Mouse (Mus musculus) midbrain, embryonic 13.5 days (tissue): ENCODE results near the gene Rag1. TPM values are rescaled to one million over a fixed set of nuclear protein-coding genes. Genes with fewer than 3 reads are reported as not detected.

ENCODE experiments used
- ATAC-seq: fragments of 200-750 bp; cut with Nextera tagmentation; 2 replicates; pipeline ENCODE4 v1.8.0; 2017; ENCODE audit warnings: mild to moderate bottlenecking, moderate TSS enrichment, moderate library complexity
- H3K27ac ChIP-seq: fragments of 300-500 bp; sonication (generic); 2 replicates; pipeline ENCODE4 v1.5.1; 2015; ENCODE audit warnings: inconsistent platforms, mild to moderate bottlenecking, moderate library complexity
- H3K27me3 ChIP-seq: fragments of 300-500 bp; sonication (generic); 2 replicates; pipeline ENCODE4 v1.6.1; 2015; ENCODE audit warnings: mild to moderate bottlenecking, inconsistent platforms
- H3K36me3 ChIP-seq: fragments of 300-500 bp; sonication (generic); 2 replicates; pipeline ENCODE4 v1.6.1; 2015; ENCODE audit warnings: mild to moderate bottlenecking, inconsistent platforms
- H3K4me1 ChIP-seq: fragments of 300-500 bp; sonication (generic); replicated peaks from 2 replicates; pipeline ENCODE4 v1.6.1; 2015; ENCODE audit warnings: inconsistent platforms
- H3K4me2 ChIP-seq: fragments of 300-500 bp; sonication (generic); replicated peaks from 2 replicates; pipeline ENCODE4 v1.6.1; 2015; ENCODE audit warnings: moderate library complexity, mild to moderate bottlenecking, inconsistent platforms
- H3K4me3 ChIP-seq: fragments of 300-500 bp; sonication (generic); replicated peaks from 2 replicates; pipeline ENCODE4 v1.5.1; 2015; ENCODE audit warnings: mild to moderate bottlenecking, inconsistent platforms
- H3K9ac ChIP-seq: fragments of 300-500 bp; sonication (generic); replicated peaks from 2 replicates; pipeline ENCODE4 v1.6.1; 2015; ENCODE audit warnings: mild to moderate bottlenecking, inconsistent platforms
- H3K9me3 ChIP-seq: fragments of 300-500 bp; sonication (generic); 2 replicates; pipeline ENCODE4 v1.6.1; 2016; ENCODE audit warnings: mild to moderate bottlenecking, inconsistent platforms
- WGBS: fragments of 180-500 bp; shearing (Covaris S2); methylation state at CpG from one replicate; pipeline ENCODE4 v1.1.7; 2015; 5-methylcytosine and 5-hydroxymethylcytosine counted together
- polyA plus RNA-seq: library from polyadenylated mRNA; unstranded; fragments of >200 nt; fragmentation: Nextera tagmentation; extraction: Ambion mirVana; gene quantifications from 2 replicates; pipeline ENCODE4 v1.2.1, GENCODE M21; 2015

The Rag1 gene
- polyA plus RNA-seq = 0.05 and 0.14 TPM in 2 replicates

GRCm38 (mm10) chr2:101649114-101649671, at the start of gene Rag1, which contains the start of gene B230118H07Rik:
Gene Rag1 (minus strand): TSS chr2:101649501.
Gene B230118H07Rik (minus strand): TSS chr2:101649532.
- Histone ChIP-seq H3K36me3 (no peaks in the 10 kb centered on the region), H3K4me2 (no peak within 1 kb of the TSS), H3K27ac (no peak within 1 kb of the TSS; the same call in 1 of the 2 replicates), H3K4me1 (peaks cover 9% of the 10 kb centered on the region), H3K27me3 (peaks cover 9% of the 10 kb centered on the region; the same call in 1 of the 2 replicates), H3K9me3 (no peaks in the 10 kb centered on the region), H3K9ac (no peak within 1 kb of the TSS), H3K4me3 (no peak within 1 kb of the TSS)
- 45% methylated on average over 8 of the region's 8 CpGs for WGBS
- ATAC-seq = no peak

- no peaks in the 10 kb centered on the region for H3K27me3 ChIP-seq
- peaks cover 61% of the 10 kb centered on the region for H3K36me3 ChIP-seq
- no peak overlapping the region for H3K9ac ChIP-seq
- H3K4me2 ChIP-seq = no peak overlapping the region
- no peak overlapping the region for H3K27ac ChIP-seq
- no peaks in the 10 kb centered on the region for H3K9me3 ChIP-seq
- H3K4me1 ChIP-seq = no peaks in the 10 kb centered on the region
- no peak for ATAC-seq
- WGBS = 93% methylated on average over 7 of the region's 7 CpGs
- no peak overlapping the region for H3K4me3 ChIP-seq
Measured at GRCm38 (mm10) chr2:101695584-101695983, 46.3 kb upstream of the Rag1 start.

- 62% methylated on average over 5 of the region's 5 CpGs for WGBS
- no peak overlapping the region for H3K9ac ChIP-seq
- H3K9me3 ChIP-seq = no peaks in the 10 kb centered on the region
- no peak for ATAC-seq
- H3K4me1 ChIP-seq = no peaks in the 10 kb centered on the region
- H3K4me3 ChIP-seq = no peak overlapping the region
- peaks cover 65% of the 10 kb centered on the region for H3K36me3 ChIP-seq
- no peaks in the 10 kb centered on the region for H3K27me3 ChIP-seq
- H3K27ac ChIP-seq = no peak overlapping the region
- no peak overlapping the region for H3K4me2 ChIP-seq
Measured at GRCm38 (mm10) chr2:101693577-101694215, 44.4 kb upstream of the Rag1 start.

GRCm38 (mm10) chr2:101693043-101693442, 43.7 kb upstream of the Rag1 start:
- Histone ChIP-seq H3K36me3 (peaks cover 63% of the 10 kb centered on the region), H3K4me2 (no peak overlapping the region), H3K4me3 (no peak overlapping the region), H3K9ac (no peak overlapping the region), H3K9me3 (no peaks in the 10 kb centered on the region), H3K27me3 (no peaks in the 10 kb centered on the region), H3K27ac (no peak overlapping the region), H3K4me1 (no peaks in the 10 kb centered on the region)
- WGBS = 67% methylated on average over 4 of the region's 4 CpGs
- no peak for ATAC-seq

GRCm38 (mm10) chr2:101690252-101690827, 41.0 kb upstream of the Rag1 start:
- ATAC-seq = no peak
- peaks cover 63% of the 10 kb centered on the region for H3K36me3 ChIP-seq

GRCm38 (mm10) chr2:101688011-101688410, 38.7 kb upstream of the Rag1 start:
- H3K36me3 ChIP-seq = peaks cover 74% of the 10 kb centered on the region
- WGBS = 91% methylated on average over 5 of the region's 5 CpGs

More at GRCm38 (mm10) chr2:101690252-101690827, 41.0 kb upstream of the Rag1 start:
- no peak overlapping the region for H3K27ac ChIP-seq
- no peaks in the 10 kb centered on the region for H3K27me3 ChIP-seq
- WGBS = 92% methylated on average over 9 of the region's 9 CpGs
- H3K4me3 ChIP-seq = no peak overlapping the region
- H3K4me1 ChIP-seq = no peaks in the 10 kb centered on the region
- H3K9ac ChIP-seq = no peak overlapping the region
- no peaks in the 10 kb centered on the region for H3K9me3 ChIP-seq
- no peak overlapping the region for H3K4me2 ChIP-seq

GRCm38 (mm10) chr2:101684421-101684820, 35.1 kb upstream of the Rag1 start:
- WGBS = 95% methylated on average over 12 of the region's 12 CpGs
- H3K27me3 ChIP-seq = no peaks in the 10 kb centered on the region
- no peaks in the 10 kb centered on the region for H3K9me3 ChIP-seq
- H3K36me3 ChIP-seq = peaks cover 55% of the 10 kb centered on the region
- ATAC-seq = no peak
- H3K4me2 ChIP-seq = no peak overlapping the region
- H3K27ac ChIP-seq = no peak overlapping the region
- H3K9ac ChIP-seq = no peak overlapping the region
- H3K4me3 ChIP-seq = no peak overlapping the region
- peaks cover 13% of the 10 kb centered on the region for H3K4me1 ChIP-seq

More at GRCm38 (mm10) chr2:101688011-101688410, 38.7 kb upstream of the Rag1 start:
- Histone ChIP-seq H3K4me2 (no peak overlapping the region), H3K4me1 (no peaks in the 10 kb centered on the region), H3K27me3 (no peaks in the 10 kb centered on the region), H3K4me3 (no peak overlapping the region), H3K9me3 (no peaks in the 10 kb centered on the region), H3K9ac (no peak overlapping the region), H3K27ac (no peak overlapping the region)
- no peak for ATAC-seq

- Histone ChIP-seq H3K36me3 (peaks cover 11% of the 10 kb centered on the region), H3K4me3 (peak overlapping the region; percentile 98), H3K27me3 (no peaks in the 10 kb centered on the region), H3K9me3 (no peaks in the 10 kb centered on the region), H3K27ac (no peak overlapping the region), H3K4me1 (peaks cover 20% of the 10 kb centered on the region), H3K4me2 (peak overlapping the region; percentile 80), H3K9ac (peak overlapping the region; percentile 92)
- under 1% methylated on average over 15 of the region's 15 CpGs for WGBS
- ATAC-seq = 0 out of 2 replicates have a peak, but pooled peaks have one; percentile 12
Measured at GRCm38 (mm10) chr2:101679164-101679784, 30.0 kb upstream of the Rag1 start.

- Histone ChIP-seq H3K27ac (peak within 1 kb of the TSS; percentile 69), H3K9ac (peak within 1 kb of the TSS; percentile 92), H3K27me3 (no peaks in the 10 kb centered on the region), H3K4me3 (peak within 1 kb of the TSS; percentile 98), H3K9me3 (no peaks in the 10 kb centered on the region), H3K4me1 (peaks cover 20% of the 10 kb centered on the region), H3K36me3 (0 out of 2 replicates have a peak, but pooled peaks cover 7% of the 10 kb centered on the region), H3K4me2 (peak within 1 kb of the TSS; percentile 80)
- peak; percentile 94 for ATAC-seq
- WGBS = under 1% methylated on average over 68 of the region's 68 CpGs
Measured at GRCm38 (mm10) chr2:101678236-101679021, 29.1 kb upstream of the Rag1 start, which contains the start of gene Traf6. Gene Traf6 (plus strand): TSS chr2:101678429.

- peaks cover 3% of the 10 kb centered on the region; the same call in 1 of the 2 replicates for H3K4me1 ChIP-seq
- ATAC-seq = no peak
- WGBS = 84% methylated on average over 3 of the region's 3 CpGs
- H3K4me3 ChIP-seq = no peak overlapping the region
- no peaks in the 10 kb centered on the region for H3K36me3 ChIP-seq
- H3K27ac ChIP-seq = no peak overlapping the region
- no peaks in the 10 kb centered on the region for H3K9me3 ChIP-seq
- H3K4me2 ChIP-seq = no peak overlapping the region
- no peak overlapping the region for H3K9ac ChIP-seq
- no peaks in the 10 kb centered on the region; the same call in 1 of the 2 replicates for H3K27me3 ChIP-seq
Measured at GRCm38 (mm10) chr2:101673547-101673946, 24.2 kb upstream of the Rag1 start.

- WGBS = 94% methylated on average over 3 of the region's 3 CpGs
- H3K4me3 ChIP-seq = no peak overlapping the region
- H3K9ac ChIP-seq = no peak overlapping the region
- no peaks in the 10 kb centered on the region for H3K9me3 ChIP-seq
- H3K27me3 ChIP-seq = no peaks in the 10 kb centered on the region; the same call in 1 of the 2 replicates
- ATAC-seq = no peak
- H3K4me2 ChIP-seq = no peak overlapping the region
- H3K36me3 ChIP-seq = no peaks in the 10 kb centered on the region
- H3K27ac ChIP-seq = no peak overlapping the region
- H3K4me1 ChIP-seq = no peaks in the 10 kb centered on the region; the same call in 1 of the 2 replicates
Measured at GRCm38 (mm10) chr2:101668751-101669150, 19.4 kb upstream of the Rag1 start.
